Mouse (Mus musculus) G1E (cell line): ENCODE data around the gene Vcam1. TPM values are rescaled to one million over a fixed set of nuclear protein-coding genes. Genes with fewer than 3 reads are reported as not detected.

Experiments
- ATAC-seq: 2 replicates; pipeline ENCODE4 v1.8.0; 2016; ENCODE audit warnings: mild to moderate bottlenecking; ENCODE audit not compliant: insufficient number of reproducible peaks, poor library complexity, low FRiP score, severe bottlenecking; ENCODE audit errors: extremely low read depth
- DNase-seq: peaks from one replicate; pipeline ENCODE4 v3.0.0; 2012; ENCODE audit warnings: low spot score
- H3K27me3 ChIP-seq: 2 replicates; pipeline ENCODE4 v1.6.1; 2012; ENCODE audit warnings: mild to moderate bottlenecking, low read length, inconsistent platforms; ENCODE audit not compliant: insufficient read depth
- H3K36me3 ChIP-seq: replicated peaks from 2 replicates; pipeline ENCODE3; 2012; ENCODE audit warnings: mild to moderate bottlenecking, inconsistent platforms
- H3K4me1 ChIP-seq: 2 replicates; pipeline ENCODE4 v1.6.1; 2012; ENCODE audit warnings: low read depth, low read length, inconsistent platforms, mixed read lengths; ENCODE audit not compliant: insufficient read depth
- H3K4me3 ChIP-seq: 2 replicates; pipeline ENCODE4 v1.5.1; 2012; ENCODE audit warnings: low read depth, mild to moderate bottlenecking, inconsistent platforms, low read length, moderate library complexity, mixed read lengths
- H3K9me3 ChIP-seq: replicated peaks from 2 replicates; pipeline ENCODE4 v1.6.1; 2012; ENCODE audit warnings: inconsistent platforms
- CTCF ChIP-seq: IDR thresholded peaks from 2 replicates; pipeline ENCODE4 v1.5.1; 2012; ENCODE audit warnings: low read depth, low read length, inconsistent platforms, mixed read lengths
- GATA1 ChIP-seq: IDR thresholded peaks from 2 replicates; pipeline ENCODE4 v1.6.1; 2012; ENCODE audit warnings: borderline replicate concordance, low read length, inconsistent platforms, mixed read lengths
- GATA2 ChIP-seq: IDR thresholded peaks from 2 replicates; pipeline ENCODE4 v1.6.1; 2012; ENCODE audit warnings: low read depth, low read length, inconsistent platforms, borderline replicate concordance
- POLR2AphosphoS5 ChIP-seq: IDR thresholded peaks from 2 replicates; pipeline ENCODE4 v1.6.1; 2012; ENCODE audit warnings: low read depth, low read length, inconsistent platforms; ENCODE audit not compliant: insufficient replicate concordance
- TAL1 ChIP-seq: conservative IDR thresholded peaks from 2 replicates; pipeline ENCODE4 v1.6.1; 2012; ENCODE audit warnings: low read depth, low read length, inconsistent platforms, mixed read lengths
- polyA plus RNA-seq: library from polyadenylated mRNA; stranded (reverse); fragments of >175 nt; gene quantifications from 2 replicates; pipeline ENCODE4 v1.2.3, GENCODE M21; 2012
- total RNA-seq, 2 experiments: library from RNA; stranded (forward) in 1 of 2; stranded (reverse) in 1 of 2; fragments of 200-1000 nt in 1 of 2; fragments of >200 nt in 1 of 2; fragmentation: Nextera tagmentation in 1 of 2; gene quantifications; 2 replicates each; pipeline ENCODE4 v1.2.3; 2014 to 2017

Gene Vcam1
- total and polyA plus RNA-seq, 3 experiments: 0.33 to 5.0 TPM; not detected in 1

GRCm38 (mm10) chr3:116122696-116123095, 6.8 kb downstream of the Vcam1 start:
- Histone ChIP-seq H3K4me3 (no peak overlapping the region), H3K36me3 (no peaks in the 10 kb centered on the region), H3K9me3 (no peaks in the 10 kb centered on the region), H3K27me3 (no peaks in the 10 kb centered on the region), H3K4me1 (no peaks in the 10 kb centered on the region)
- TF ChIP-seq TAL1 (no peak), POLR2AphosphoS5 (no peak), GATA2 (no peak), GATA1 (no peak), CTCF (no peak)
- DNase-seq (no peak), ATAC-seq (no peak)

- no peaks in the 10 kb centered on the region for H3K36me3 ChIP-seq
- H3K9me3 ChIP-seq: no peaks in the 10 kb centered on the region
- ATAC-seq (no peak), DNase-seq (no peak)
- H3K4me1 ChIP-seq: no peaks in the 10 kb centered on the region
- TF ChIP-seq GATA1 (no peak), POLR2AphosphoS5 (no peak), GATA2 (no peak), TAL1 (no peak), CTCF (no peak)
- H3K27me3 ChIP-seq: no peaks in the 10 kb centered on the region
- H3K4me3 ChIP-seq: no peak overlapping the region
Measured at GRCm38 (mm10) chr3:116121026-116121425, 8.5 kb downstream of the Vcam1 start.

GRCm38 (mm10) chr3:116120391-116120790, 9.1 kb downstream of the Vcam1 start:
- Histone ChIP-seq H3K27me3 (no peaks in the 10 kb centered on the region), H3K4me1 (no peaks in the 10 kb centered on the region), H3K36me3 (no peaks in the 10 kb centered on the region), H3K4me3 (no peak overlapping the region), H3K9me3 (no peaks in the 10 kb centered on the region)
- DNase-seq (no peak), ATAC-seq (no peak)
- TF ChIP-seq TAL1: no peak
- TF ChIP-seq GATA2: no peak
- TF ChIP-seq GATA1: no peak
- TF ChIP-seq CTCF: no peak
- no peak for TF ChIP-seq POLR2AphosphoS5

- ATAC-seq: no peak
- TF ChIP-seq TAL1: no peak
- no peak for TF ChIP-seq GATA1
- no peak for TF ChIP-seq CTCF
- TF ChIP-seq POLR2AphosphoS5: no peak
- TF ChIP-seq GATA2: no peak
Measured at GRCm38 (mm10) chr3:116119162-116119561, 10.3 kb downstream of the Vcam1 start.

GRCm38 (mm10) chr3:116117046-116117445, 12.4 kb downstream of the Vcam1 start:
- Histone ChIP-seq H3K36me3 (no peaks in the 10 kb centered on the region), H3K4me3 (no peak overlapping the region), H3K27me3 (no peaks in the 10 kb centered on the region), H3K4me1 (no peaks in the 10 kb centered on the region), H3K9me3 (no peaks in the 10 kb centered on the region)
- ATAC-seq: no peak
- no peak for DNase-seq
- no peak for TF ChIP-seq TAL1

More at GRCm38 (mm10) chr3:116119162-116119561, 10.3 kb downstream of the Vcam1 start:
- no peak for DNase-seq
- Histone ChIP-seq H3K36me3 (no peaks in the 10 kb centered on the region), H3K4me1 (no peaks in the 10 kb centered on the region), H3K27me3 (no peaks in the 10 kb centered on the region), H3K9me3 (no peaks in the 10 kb centered on the region), H3K4me3 (no peak overlapping the region)

- Histone ChIP-seq H3K9me3 (no peaks in the 10 kb centered on the region), H3K4me3 (no peak overlapping the region), H3K4me1 (no peaks in the 10 kb centered on the region), H3K36me3 (no peaks in the 10 kb centered on the region), H3K27me3 (no peaks in the 10 kb centered on the region)
- TF ChIP-seq TAL1 (no peak), CTCF (no peak), GATA2 (no peak), GATA1 (no peak), POLR2AphosphoS5 (no peak)
- ATAC-seq (no peak), DNase-seq (no peak)
Measured at GRCm38 (mm10) chr3:116114249-116115188, 15.0 kb downstream of the Vcam1 start.
